Comparison of ENCODE assay signal across 7 mouse cellular contexts in genomic region chr11:108910903-108911302, GRCm38 (mm10). TPM values are rescaled to one million over a fixed set of nuclear protein-coding genes. Genes with fewer than 3 reads are reported as not detected.
DNase-seq lines count a peak whose midpoint lies in the region; ATAC-seq and TF ChIP-seq lines count a peak whose summit lies in the region.

No protein-coding gene starts in this region.

- H3K4me3 ChIP-seq in intestine, embryonic 15.5 days (replicated peaks) = no peak overlapping the region
- no peak overlapping the region for H3K4me3 ChIP-seq in left cerebral cortex, adult 2 months

- peak; percentile 68 for DNase-seq in urinary bladder, postnatal 14 days (ENCODE audit: low spot score)
- DNase-seq in urinary bladder, adult 2 months (ENCODE audit: low spot score) = no peak
- no peak for DNase-seq in testis, postnatal 14 days (ENCODE audit: low spot score)
- DNase-seq in left cerebral cortex, adult 2 months (ENCODE audit: extremely low spot score in 1 of 2, low spot score in 2 of 2) = no peak

- TF ChIP-seq CTCF in left cerebral cortex, adult 2 months (IDR thresholded peaks at IDR 0.05) = no peak

- H3K27ac ChIP-seq in intestine, embryonic 15.5 days = 0 out of 2 replicates have a peak overlapping the region, but pooled peaks have one; percentile 54
- H3K27ac ChIP-seq in left cerebral cortex, adult 2 months = no peak overlapping the region

- H3K9me3 ChIP-seq in intestine, embryonic 15.5 days = no peaks in the 10 kb centered on the region

- no peaks in the 10 kb centered on the region; the same call in 1 of the 2 replicates for H3K27me3 ChIP-seq in intestine, embryonic 15.5 days (replicated peaks)

- H3K9ac ChIP-seq in intestine, embryonic 15.5 days = no peak overlapping the region

- ATAC-seq in intestine, embryonic 15.5 days = peak; percentile 76
- peak; percentile 82 for ATAC-seq in megakaryocyte, adult 5-6 weeks (ENCODE audit: poor library complexity, severe bottlenecking)
- ATAC-seq in cerebellum, adult (ENCODE audit: insufficient number of reproducible peaks, low FRiP score, low TSS enrichment) = no peak

- peaks cover 10% of the 10 kb centered on the region for H3K4me1 ChIP-seq in intestine, embryonic 15.5 days (replicated peaks)

- intact Hi-C loops in left cerebral cortex, adult 2 months (cut with DNase I) = no loop called here

- no peaks in the 10 kb centered on the region for H3K36me3 ChIP-seq in intestine, embryonic 15.5 days

- WGBS in intestine, embryonic 15.5 days = 27% methylated on average over 7 of the region's 7 CpGs

- peak overlapping the region; percentile 55 for H3K4me2 ChIP-seq in intestine, embryonic 15.5 days (replicated peaks)

RNA-seq across cellular contexts. Expression of gene Axin2, which starts 9.2 kb away (rescaled TPM):
- polyA plus RNA-seq in urinary bladder, adult 2 months (2012; rRNA removed) = 11.3 and 12.4 TPM in 2 replicates
- polyA plus RNA-seq in intestine, embryonic 15.5 days (2015; fragmentation: Nextera tagmentation; extraction: Ambion mirVana) = 4.7 and 5.4 TPM in 2 replicates
- 1.8 and 3.1 TPM in 2 replicates for total RNA-seq in megakaryocyte, adult 5-6 weeks (2015)
- 1.3 and 1.5 TPM in 2 replicates for total RNA-seq in megakaryocyte, adult 5-6 weeks (2017)
- 10 to 100 TPM; 34.0 to 38.7 TPM for total RNA-seq in left cerebral cortex, adult 2 months (2021)

Comparison
In these comparisons a context has a peak if more than half of its experiments do, and no peak if none do; other contexts are left out.
1. RNA of gene Axin2, which starts 9.2 kb away (total RNA-seq): 34.0 to 38.7 TPM in left cerebral cortex, adult 2 months; 1.3 to 3.1 TPM in megakaryocyte, adult 5-6 weeks; every median in the first group is over 4 times any median in the second.